Mouse (Mus musculus): ENCODE measurements at regions not wholly inside any gene's neighbourhood (a gene's known extent, or its start where the extent isn't known, plus 50 kb on each side); places are given as distances from the start of the nearest gene placed in this dataset.

DNA sequence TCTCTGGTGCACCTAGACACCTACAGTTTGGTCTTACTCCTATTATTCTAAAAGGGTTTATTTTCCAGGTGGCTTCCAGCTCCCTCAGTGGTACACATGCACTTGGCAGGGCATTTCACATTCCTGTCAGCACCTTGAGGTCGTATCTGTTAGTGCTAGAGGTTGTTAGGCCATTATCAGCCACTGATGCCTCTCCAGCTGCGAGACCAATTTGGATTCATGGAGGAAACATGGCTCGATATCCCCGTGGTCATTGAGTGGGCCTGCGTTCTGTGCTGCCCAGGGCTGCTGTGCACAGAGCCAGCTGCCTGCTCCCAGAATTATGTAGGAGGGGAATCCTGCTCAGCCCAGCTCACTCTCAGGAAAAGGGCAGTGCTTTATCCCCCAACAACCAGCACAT, 60.1 kb upstream of the Irx1 start:
- TF ChIP-seq CTCF (IDR thresholded peaks at IDR 0.05; ENCODE audit: low read depth), result no peak
- TF ChIP-seq EP300 (IDR thresholded peaks at IDR 0.05; ENCODE audit: low read depth), result no peak
- Histone ChIP-seq H3K27me3 (ENCODE audit: insufficient read depth, low read length) (no peaks in the 10 kb centered on the region), H3K36me3 (replicated peaks; ENCODE audit: insufficient read depth, low read length) (no peaks in the 10 kb centered on the region), H3K27ac (ENCODE audit: low read depth) (no peak overlapping the region), H3K4me1 (ENCODE audit: insufficient read depth) (no peaks in the 10 kb centered on the region), H3K9ac (replicated peaks) (no peak overlapping the region), H3K9me3 (ENCODE audit: low read length) (no peaks in the 10 kb centered on the region), H3K4me2 (ENCODE audit: low read depth, low read length) (no peak overlapping the region), H3K4me3 (ENCODE audit: low read depth, low read length) (no peak overlapping the region)
- DNase-seq (no peak), ATAC-seq (no peak)
- 69% methylated on average over 5 of the region's 5 CpGs for WGBS (ENCODE audit: insufficient replicate concordance)

DNA sequence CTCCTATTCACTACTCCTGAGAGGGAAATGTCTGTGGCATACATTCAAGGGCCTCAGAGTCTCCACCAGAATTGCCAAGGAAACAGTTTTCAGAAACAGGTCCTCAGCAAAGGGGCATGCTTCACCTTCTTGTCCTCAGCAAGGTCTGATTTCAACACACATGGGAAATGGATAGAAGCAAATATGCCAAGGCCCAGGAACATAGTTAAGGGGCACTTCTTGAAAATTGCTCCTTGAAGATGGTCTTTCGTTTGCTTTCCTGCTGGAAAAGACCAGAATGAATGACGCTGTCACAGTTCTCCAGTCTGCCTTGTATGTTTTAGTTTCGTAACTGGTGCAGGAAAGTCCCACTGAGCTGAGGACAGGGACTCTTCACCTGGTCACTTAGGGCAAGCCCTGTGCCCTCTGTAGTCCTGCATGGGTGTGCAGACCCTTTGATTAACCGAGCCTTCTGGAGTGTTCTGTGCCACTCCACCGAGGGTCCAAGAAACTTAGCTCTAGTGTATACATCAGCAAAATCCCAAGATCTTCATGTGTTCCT, 80.5 kb upstream of the Irx1 start:
- DNase-seq (no peak), ATAC-seq (no peak)
- H3K4me1 ChIP-seq (ENCODE audit: insufficient read depth), result no peaks in the 10 kb centered on the region
- no peak for TF ChIP-seq CTCF (IDR thresholded peaks at IDR 0.05; ENCODE audit: low read depth)
- 74% methylated on average over 5 of the region's 5 CpGs for WGBS (ENCODE audit: insufficient replicate concordance)
- H3K36me3 ChIP-seq (replicated peaks; ENCODE audit: insufficient read depth, low read length), result no peaks in the 10 kb centered on the region
- no peak overlapping the region for H3K4me2 ChIP-seq (ENCODE audit: low read depth, low read length)
- H3K9me3 ChIP-seq (ENCODE audit: low read length), result no peaks in the 10 kb centered on the region
- H3K4me3 ChIP-seq (ENCODE audit: low read depth, low read length), result no peak overlapping the region
- H3K27ac ChIP-seq (ENCODE audit: low read depth), result no peak overlapping the region
- no peak overlapping the region for H3K9ac ChIP-seq (replicated peaks)
- no peaks in the 10 kb centered on the region for H3K27me3 ChIP-seq (ENCODE audit: insufficient read depth, low read length)

DNA sequence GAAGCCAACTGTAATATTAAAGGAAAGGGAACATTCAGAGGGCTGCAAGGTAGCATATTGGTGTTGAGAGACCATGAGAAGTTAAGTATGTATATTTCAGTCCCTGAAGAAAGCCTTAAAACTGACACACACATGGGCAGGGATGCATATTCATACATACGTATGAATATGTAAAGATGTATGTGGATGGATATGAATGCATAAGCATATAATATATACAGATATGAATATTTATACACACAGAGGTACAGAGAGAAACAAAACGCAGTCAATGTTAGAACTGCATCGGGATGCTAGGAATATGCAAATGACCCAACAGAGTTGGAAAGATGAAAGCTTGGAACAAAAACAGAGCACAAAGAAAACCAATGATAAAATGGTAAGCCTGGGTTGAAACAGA, 92.9 kb upstream of the Irx1 start:
- H3K27ac ChIP-seq (ENCODE audit: low read depth), result no peak overlapping the region
- no peak overlapping the region for H3K4me3 ChIP-seq (ENCODE audit: low read depth, low read length)
- H3K36me3 ChIP-seq (replicated peaks; ENCODE audit: insufficient read depth, low read length), result no peaks in the 10 kb centered on the region
- no peaks in the 10 kb centered on the region for H3K9me3 ChIP-seq (ENCODE audit: low read length)
- TF ChIP-seq EP300 (IDR thresholded peaks at IDR 0.05; ENCODE audit: low read depth) (no peak), CTCF (IDR thresholded peaks at IDR 0.05; ENCODE audit: low read depth) (no peak)
- H3K9ac ChIP-seq (replicated peaks), result no peak overlapping the region
- no peaks in the 10 kb centered on the region for H3K27me3 ChIP-seq (ENCODE audit: insufficient read depth, low read length)
- 85% methylated on average over 3 of the region's 3 CpGs for WGBS (ENCODE audit: insufficient replicate concordance)
- H3K4me2 ChIP-seq (ENCODE audit: low read depth, low read length), result no peak overlapping the region
- no peak for DNase-seq
- no peak for ATAC-seq
- no peaks in the 10 kb centered on the region for H3K4me1 ChIP-seq (ENCODE audit: insufficient read depth)

DNA sequence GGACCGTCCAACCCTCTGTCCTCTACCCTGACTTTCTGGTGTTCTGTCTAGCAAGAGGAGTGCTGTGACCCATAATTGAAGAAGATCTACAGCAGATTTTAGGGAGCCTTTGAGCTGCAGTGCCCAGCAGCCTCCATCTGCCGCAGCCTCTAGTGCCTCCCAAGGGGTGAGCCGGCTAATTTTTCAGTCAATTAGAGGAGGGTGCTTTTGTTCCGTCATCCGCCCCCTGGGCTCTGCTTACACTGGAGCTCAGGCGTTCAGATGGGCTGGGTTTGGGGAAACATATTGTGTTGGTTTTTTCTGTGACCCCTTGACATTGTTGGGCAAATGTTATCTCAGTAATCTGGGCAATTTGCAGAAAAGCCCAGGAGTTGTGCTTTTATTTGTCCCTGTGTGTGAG, 98.1 kb upstream of the Irx1 start:
- Histone ChIP-seq H3K27me3 (ENCODE audit: insufficient read depth, low read length) (no peaks in the 10 kb centered on the region), H3K27ac (ENCODE audit: low read depth) (no peak overlapping the region), H3K9ac (replicated peaks) (no peak overlapping the region), H3K4me3 (ENCODE audit: low read depth, low read length) (no peak overlapping the region), H3K4me1 (ENCODE audit: insufficient read depth) (no peaks in the 10 kb centered on the region), H3K4me2 (ENCODE audit: low read depth, low read length) (no peak overlapping the region), H3K36me3 (replicated peaks; ENCODE audit: insufficient read depth, low read length) (no peaks in the 10 kb centered on the region), H3K9me3 (ENCODE audit: low read length) (no peaks in the 10 kb centered on the region)
- ATAC-seq (no peak), DNase-seq (no peak)
- 56% methylated on average over 6 of the region's 6 CpGs for WGBS (ENCODE audit: insufficient replicate concordance)
- TF ChIP-seq CTCF (IDR thresholded peaks at IDR 0.05; ENCODE audit: low read depth) (no peak), EP300 (IDR thresholded peaks at IDR 0.05; ENCODE audit: low read depth) (no peak)

DNA sequence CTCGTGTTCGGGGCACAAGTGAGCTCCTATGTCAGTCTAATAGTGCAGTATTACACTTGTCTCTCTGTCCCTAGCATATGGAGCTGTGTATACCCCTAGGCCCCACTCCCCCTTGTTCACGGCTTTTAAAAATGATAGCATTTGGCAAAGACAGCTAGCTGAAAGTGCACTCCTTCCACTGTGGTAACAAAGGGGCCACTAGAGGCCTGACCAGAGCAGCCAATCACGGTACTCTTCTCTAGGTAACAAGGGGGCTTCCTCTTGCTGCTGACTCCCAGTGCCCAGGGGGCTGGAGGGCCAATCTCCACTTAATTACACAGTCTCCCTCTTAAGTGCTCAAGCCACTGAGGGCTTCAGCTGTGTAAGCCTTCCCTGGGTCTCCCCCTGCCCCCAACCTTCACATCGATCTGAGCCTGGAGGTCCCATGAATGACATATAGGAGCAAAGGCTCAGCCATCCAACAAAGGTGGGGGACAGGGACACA, 99.8 kb upstream of the Irx1 start:
- no peak for TF ChIP-seq CTCF (IDR thresholded peaks at IDR 0.05; ENCODE audit: low read depth)
- no peak for TF ChIP-seq EP300 (IDR thresholded peaks at IDR 0.05; ENCODE audit: low read depth)
- Histone ChIP-seq H3K9me3 (ENCODE audit: low read length) (no peaks in the 10 kb centered on the region), H3K36me3 (replicated peaks; ENCODE audit: insufficient read depth, low read length) (no peaks in the 10 kb centered on the region), H3K27ac (ENCODE audit: low read depth) (no peak overlapping the region), H3K27me3 (ENCODE audit: insufficient read depth, low read length) (no peaks in the 10 kb centered on the region), H3K9ac (replicated peaks) (no peak overlapping the region), H3K4me1 (ENCODE audit: insufficient read depth) (no peaks in the 10 kb centered on the region), H3K4me3 (ENCODE audit: low read depth, low read length) (no peak overlapping the region), H3K4me2 (ENCODE audit: low read depth, low read length) (no peak overlapping the region)
- DNase-seq (no peak), ATAC-seq (no peak)
- WGBS (ENCODE audit: insufficient replicate concordance), result 65% methylated on average over 5 of the region's 5 CpGs

DNA sequence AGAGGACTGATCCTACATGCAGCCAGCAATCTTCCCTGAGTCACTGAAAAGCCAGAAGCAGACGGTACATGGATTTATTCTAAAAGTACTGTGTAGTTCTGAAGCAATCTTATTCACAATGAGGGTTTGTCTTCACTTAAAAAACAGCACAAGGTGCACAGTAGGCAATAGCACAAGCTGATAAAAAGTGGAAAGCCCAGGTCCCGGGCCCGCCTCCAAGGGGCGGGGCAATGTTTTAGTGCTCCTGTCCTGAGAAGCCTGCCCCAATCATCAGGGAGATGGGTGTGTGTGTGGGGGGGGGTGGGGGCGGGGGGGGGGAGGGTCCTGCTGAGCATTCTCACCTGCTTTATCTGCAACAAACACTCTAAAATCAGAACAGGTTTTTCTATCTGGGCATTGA, 133.1 kb upstream of the Irx1 start:
- H3K36me3 ChIP-seq (replicated peaks; ENCODE audit: insufficient read depth, low read length), result no peaks in the 10 kb centered on the region
- no peak overlapping the region for H3K9ac ChIP-seq (replicated peaks)
- 67% methylated on average over 4 of the region's 5 CpGs for WGBS (ENCODE audit: insufficient replicate concordance)
- H3K4me3 ChIP-seq (ENCODE audit: low read depth, low read length), result no peak overlapping the region
- TF ChIP-seq CTCF (IDR thresholded peaks at IDR 0.05; ENCODE audit: low read depth), result no peak
- no peak for TF ChIP-seq EP300 (IDR thresholded peaks at IDR 0.05; ENCODE audit: low read depth)
- no peak overlapping the region for H3K27ac ChIP-seq (ENCODE audit: low read depth)
- no peaks in the 10 kb centered on the region for H3K4me1 ChIP-seq (ENCODE audit: insufficient read depth)
- H3K4me2 ChIP-seq (ENCODE audit: low read depth, low read length), result no peak overlapping the region
- ATAC-seq, result no peak
- H3K27me3 ChIP-seq (ENCODE audit: insufficient read depth, low read length), result no peaks in the 10 kb centered on the region
- no peaks in the 10 kb centered on the region for H3K9me3 ChIP-seq (ENCODE audit: low read length)
- DNase-seq, result no peak

DNA sequence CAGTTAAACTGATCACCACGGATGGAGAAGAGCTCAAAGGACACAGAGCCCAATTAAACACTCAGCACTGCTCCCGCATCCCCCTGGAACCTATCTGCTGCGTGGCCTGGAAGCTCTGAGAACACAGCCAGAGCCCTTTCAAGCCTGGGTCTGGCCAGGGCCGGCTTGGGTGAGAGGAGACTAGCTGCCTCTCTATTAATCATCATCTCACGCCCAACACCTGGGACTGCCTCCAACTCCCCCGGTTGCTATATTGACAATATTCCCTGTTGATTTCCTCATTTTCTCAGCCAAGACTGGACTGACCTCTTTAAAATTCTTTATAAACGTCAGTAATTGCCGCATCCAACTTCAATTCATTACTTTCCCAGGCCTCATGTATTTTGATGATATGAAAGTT, 133.7 kb upstream of the Irx1 start:
- DNase-seq, result no peak
- 58% methylated on average over 8 of the region's 8 CpGs for WGBS (ENCODE audit: insufficient replicate concordance)
- H3K4me1 ChIP-seq (ENCODE audit: insufficient read depth), result no peaks in the 10 kb centered on the region
- H3K4me2 ChIP-seq (ENCODE audit: low read depth, low read length), result no peak overlapping the region
- TF ChIP-seq CTCF (IDR thresholded peaks at IDR 0.05; ENCODE audit: low read depth), result no peak
- TF ChIP-seq EP300 (IDR thresholded peaks at IDR 0.05; ENCODE audit: low read depth), result no peak
- no peak overlapping the region for H3K4me3 ChIP-seq (ENCODE audit: low read depth, low read length)
- H3K27me3 ChIP-seq (ENCODE audit: insufficient read depth, low read length), result no peaks in the 10 kb centered on the region
- no peak for ATAC-seq
- no peak overlapping the region for H3K9ac ChIP-seq (replicated peaks)
- no peaks in the 10 kb centered on the region for H3K36me3 ChIP-seq (replicated peaks; ENCODE audit: insufficient read depth, low read length)
- no peaks in the 10 kb centered on the region for H3K9me3 ChIP-seq (ENCODE audit: low read length)
- no peak overlapping the region for H3K27ac ChIP-seq (ENCODE audit: low read depth)

All from liver, postnatal 0 days (tissue).